Mouse (Mus musculus) spleen, postnatal 4 days (tissue): ENCODE data around the gene Gm20479.
A peak's percentile ranks its signal among the peaks of the same experiment; 100 is the strongest.

ENCODE experiments used
- DNase-seq, 2 experiments: peaks; one replicate each; pipeline ENCODE4 v3.0.0; 2022; ENCODE audit warnings: low spot score in 2 of 2

Gm20479 gene

DNA sequence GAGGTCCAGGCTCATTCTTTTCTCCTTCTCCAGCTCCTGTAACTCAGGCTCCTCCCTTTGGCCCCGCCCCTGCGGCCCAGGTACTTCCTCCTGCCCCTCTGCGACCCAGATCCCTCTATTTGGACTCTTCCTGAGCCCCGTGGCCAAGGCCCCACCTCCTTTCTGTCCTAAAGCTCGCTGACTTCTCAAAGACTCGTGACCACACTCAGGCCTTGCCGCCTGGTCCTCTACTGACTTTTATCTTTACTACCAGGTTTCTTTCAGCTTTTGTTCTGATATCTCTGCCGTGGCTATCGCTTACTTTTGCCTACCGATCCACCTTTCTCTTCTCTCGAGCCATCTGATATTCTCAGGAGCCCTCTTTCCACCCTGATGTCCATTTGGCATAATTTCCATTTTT is 10.8 kb upstream of the Gm20479 start:
- DNase-seq = no peak

- DNase-seq = no peak
Observed at GRCm38 (mm10) chr7:27366082-27366844, 9.0 kb upstream of the Gm20479 start.

DNA sequence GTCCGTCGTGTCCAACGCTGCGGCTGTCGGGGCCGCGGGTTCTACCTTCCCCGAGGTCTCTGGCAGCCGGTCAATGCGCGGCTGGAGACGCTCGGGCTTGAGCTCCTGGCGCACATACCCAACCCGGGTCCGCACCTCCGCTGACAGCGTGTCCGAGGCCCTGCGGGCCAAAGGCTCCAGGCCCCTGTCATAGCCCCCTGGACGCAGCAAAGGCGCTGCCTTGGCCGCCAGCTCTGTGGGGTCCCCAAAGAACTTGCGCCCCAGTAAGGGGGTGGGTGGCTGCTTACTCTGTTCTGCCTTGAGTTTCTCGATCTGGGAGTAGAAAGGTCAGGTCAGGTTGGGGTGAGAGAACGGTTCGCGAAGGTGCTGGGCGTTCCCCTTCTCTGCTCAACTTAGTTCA is 7.2 kb upstream of the Gm20479 start:
- no peak for DNase-seq

GRCm38 (mm10) chr7:27361283-27361946 is 4.2 kb upstream of the Gm20479 start:
- DNase-seq = peak; percentile 97 to 98

- no peak for DNase-seq
Observed at GRCm38 (mm10) chr7:27360749-27361148, 3.5 kb upstream of the Gm20479 start.

DNA sequence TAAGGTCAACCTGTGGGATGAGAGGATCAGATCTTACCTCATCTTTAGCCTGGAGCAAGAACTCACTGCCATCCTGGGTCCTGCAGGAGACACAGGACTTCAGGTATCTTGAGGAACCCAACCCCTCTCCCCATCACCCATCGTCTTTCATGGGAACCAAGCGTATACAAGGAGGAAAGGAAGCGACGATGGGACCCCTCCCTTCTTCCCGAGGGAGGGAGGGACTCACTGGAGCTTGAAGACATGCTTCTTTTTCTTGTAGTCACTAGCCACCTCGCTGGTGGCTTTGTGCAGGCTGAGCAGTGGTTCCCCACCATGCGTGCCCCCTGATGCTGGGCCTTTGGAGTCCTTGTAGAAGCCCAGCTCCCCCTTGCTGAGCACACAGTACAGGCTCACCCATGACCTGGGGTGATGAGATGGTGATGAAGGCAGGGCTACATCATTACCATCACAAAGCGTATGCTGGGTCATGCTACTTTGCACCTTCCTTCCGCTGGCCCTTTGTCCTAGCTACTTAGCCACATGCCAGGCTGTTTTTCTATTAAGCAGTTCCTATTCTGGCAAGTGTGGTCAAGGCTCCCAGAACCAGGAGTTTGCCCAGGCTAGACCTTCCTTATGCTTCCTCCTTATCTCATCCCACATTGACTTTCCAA is 2.6 kb upstream of the Gm20479 start:
- DNase-seq = no peak

- no peak for DNase-seq
Observed at GRCm38 (mm10) chr7:27359162-27359561, 1.9 kb upstream of the Gm20479 start.

GRCm38 (mm10) chr7:27357595-27357978 is 368 bp upstream of the Gm20479 start:
- no peak for DNase-seq

DNA sequence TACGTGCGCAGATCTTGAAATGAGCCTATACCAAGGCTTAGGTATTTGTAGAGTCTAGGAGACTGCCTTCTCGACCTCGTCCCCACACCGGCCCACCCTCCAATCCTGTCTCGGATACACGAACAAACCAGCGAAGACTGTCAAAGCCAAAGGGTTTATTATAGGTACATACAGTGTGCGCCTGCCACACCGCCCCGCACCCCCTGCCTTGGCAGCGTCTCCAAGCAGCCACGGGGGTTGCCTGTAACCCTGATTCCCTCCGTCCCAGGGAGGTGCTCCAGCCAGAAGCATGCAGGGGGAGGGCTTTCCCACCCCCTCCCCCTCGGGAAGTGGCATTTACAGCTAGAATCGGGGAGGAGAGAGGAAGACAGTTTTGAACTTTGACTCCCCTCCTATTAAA is 971 bp downstream of the Gm20479 start:
- no peak for DNase-seq

- peak; percentile 85 to 91 for DNase-seq
Observed at GRCm38 (mm10) chr7:27355745-27356240, 1.4 kb downstream of the Gm20479 start, which contains the start of gene Shkbp1. Shkbp1 (minus strand) TSS chr7:27356019.

DNA sequence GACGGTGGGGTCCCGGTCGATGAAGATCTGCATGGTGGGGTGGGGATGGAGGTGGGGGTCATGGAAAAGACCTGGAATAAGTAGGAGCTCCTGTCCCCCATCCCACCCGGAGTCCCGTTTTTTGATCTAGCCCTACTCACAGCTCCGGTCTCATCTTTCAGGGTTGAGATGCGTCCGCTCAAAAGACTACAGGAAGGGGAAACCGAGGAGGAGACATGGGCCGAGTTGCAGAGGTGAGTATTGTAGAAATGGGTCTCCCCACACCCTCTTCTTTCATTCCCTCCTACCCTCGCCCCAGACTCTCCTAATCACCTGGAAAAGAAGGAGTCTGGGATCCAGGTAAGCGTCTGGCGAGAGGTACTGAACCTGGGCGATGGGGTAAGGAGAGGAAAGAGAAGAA is 2.0 kb downstream of the Gm20479 start:
- no peak for DNase-seq

DNA sequence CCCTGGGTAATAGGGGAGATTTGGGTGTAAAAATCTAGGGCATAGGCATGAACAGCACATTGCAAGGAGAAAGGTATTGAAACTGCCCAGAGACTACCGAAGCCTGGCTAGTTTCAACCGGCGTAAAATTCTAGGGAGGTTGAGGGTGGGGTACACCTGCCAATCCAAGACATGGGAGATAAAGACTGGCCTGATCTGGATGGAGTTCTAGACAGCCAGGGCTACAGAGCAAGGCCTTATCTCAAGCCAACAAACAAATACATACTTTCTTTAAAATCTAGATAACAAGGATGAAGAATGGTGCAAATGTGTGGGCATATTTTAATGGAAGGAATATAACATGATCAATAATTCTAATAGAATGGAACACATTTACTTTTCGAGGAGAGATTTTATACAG is 2.4 kb downstream of the Gm20479 start:
- DNase-seq = no peak

- DNase-seq = no peak
Observed at GRCm38 (mm10) chr7:27354144-27354543, 3.1 kb downstream of the Gm20479 start.

GRCm38 (mm10) chr7:27345444-27345843 is 11.8 kb downstream of the Gm20479 start:
- DNase-seq = no peak

DNA sequence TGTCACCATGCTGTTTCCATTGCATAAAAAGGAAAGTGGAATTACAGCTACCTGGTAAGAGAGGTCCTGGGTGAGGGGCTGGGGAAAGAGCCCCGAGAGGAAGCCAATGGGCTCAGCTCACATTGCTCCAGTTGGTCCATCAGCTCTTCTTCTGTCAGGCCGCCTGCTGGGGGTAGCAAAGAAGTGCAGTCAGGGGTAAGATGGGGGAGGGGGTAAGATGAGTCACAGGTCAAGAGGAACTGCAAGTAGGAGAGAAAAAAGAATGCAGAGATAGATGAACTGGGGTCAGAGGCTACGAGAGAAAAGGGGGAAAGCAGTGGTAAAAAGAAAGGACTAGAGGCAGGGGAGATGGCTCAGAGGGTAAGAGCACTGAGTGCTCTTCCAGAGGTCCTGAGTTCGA is 14.6 kb downstream of the Gm20479 start:
- DNase-seq = no peak

DNA sequence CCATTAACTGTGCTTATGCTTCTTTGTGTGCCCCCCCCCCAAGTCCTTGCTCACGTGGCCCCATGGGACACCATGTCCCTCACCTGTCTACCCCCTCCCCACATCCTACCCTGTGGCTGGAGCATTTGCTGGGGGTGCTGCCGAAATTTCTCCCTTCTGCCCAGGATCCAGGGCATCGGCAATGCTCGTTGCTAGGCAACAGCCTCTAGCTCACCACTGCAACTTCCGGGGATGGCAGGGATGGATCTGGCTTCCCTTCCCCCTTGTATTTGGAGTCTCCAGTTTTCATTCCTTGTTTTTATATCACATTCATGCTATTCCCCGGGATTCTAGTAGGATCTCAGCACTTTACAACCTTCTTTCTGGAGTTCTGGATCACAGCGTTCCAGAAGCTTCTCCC is 17.7 kb downstream of the Gm20479 start:
- no peak for DNase-seq

DNA sequence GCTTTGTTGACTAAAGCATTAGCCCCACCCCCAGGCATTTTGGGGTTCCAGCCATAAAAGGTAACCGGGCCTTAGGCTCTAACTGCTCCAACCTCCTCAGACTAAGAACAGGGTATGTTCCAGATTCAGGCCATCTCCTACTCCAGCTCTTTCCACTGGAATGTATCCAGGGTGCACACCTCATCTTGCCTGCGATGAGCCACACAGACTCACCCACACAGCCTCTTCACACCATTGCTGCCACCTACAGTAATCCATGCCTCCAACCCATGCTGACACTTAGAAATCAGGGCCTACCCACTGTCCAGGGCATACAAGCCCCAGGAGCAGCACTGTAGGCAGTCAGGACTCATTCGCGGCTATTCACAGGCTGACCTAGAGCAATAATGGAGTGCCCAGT is 18.1 kb downstream of the Gm20479 start:
- DNase-seq = no peak

DNA sequence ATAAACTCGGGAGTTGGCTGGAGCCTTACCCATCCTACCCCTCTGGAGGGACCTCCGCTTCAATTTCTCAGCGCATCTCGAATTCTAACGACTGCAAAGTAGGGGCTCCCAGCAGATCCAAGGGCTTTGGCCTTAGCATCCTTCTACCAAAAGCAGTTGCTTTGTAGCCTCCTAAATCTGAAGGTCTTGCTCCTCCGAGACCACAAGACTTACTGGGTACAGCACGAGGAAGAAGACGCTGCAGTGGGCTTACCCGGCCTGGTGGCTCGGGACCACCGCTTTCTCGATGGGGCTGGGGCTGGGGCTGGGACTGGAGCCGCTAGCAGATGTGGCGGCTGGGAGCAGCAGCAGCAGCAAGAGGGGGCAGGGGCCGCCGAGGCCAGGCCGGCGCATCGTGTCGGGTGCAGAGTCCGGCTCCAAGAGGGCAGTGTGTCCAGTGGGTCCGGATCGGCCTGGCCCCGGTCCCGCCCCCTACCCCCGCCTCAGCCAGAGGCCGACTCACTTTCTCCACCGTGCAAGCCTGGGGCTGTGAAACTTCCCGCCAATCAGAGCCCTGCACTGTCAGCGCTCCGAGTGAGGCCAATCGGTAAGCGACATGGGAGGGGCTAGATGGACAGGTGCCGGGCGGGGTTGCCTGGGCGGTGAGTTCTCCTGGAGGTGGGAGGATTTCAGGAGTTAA is 19.9 kb downstream of the Gm20479 start, which contains the start of gene Ltbp4:
Gene Ltbp4 (minus strand): TSS at position 518 of the 679 bp plus-strand sequence.
- DNase-seq = no peak

DNA sequence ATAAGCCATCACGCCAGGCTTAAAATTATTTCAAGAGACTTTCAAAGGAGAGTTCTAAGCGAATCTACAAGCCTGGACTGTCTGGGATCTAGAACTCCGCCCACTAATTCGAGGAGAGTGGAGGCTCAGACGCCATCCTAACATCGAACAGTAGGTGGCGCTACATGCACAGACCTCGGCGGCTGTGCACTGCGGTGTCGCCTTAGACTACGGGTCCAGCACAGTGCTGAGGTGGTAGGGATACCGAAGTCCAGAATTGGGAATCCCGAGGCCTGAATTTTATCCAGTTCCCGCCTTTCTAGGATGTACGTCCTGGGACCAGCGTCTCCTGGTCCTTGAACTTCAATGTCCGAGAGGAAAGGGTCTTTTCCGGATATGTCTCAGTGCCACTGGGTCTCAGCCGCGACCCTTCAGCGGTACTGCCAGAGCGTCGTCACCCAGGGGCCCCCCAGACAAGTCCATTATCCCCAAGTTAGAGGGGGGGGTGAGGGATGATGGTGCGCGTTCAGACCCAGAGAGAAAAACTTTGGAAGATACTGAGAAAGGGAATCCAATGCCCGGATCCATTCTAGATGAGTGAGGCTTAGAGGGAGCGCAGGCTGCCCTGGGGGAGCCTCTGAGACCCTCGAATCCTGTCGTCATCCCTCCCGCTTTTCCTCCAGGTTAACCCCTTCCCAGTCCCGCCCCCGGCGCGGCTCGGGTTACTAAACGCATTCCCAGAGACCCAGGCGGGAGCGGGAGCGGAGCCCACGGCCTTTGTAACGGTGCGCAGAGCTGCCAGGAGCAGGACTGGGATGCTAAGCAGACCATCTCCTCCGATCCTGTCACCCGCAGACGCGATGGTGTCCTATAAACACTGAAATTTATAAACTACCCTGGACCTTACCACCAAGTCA is 21.0 kb downstream of the Gm20479 start:
- peak; percentile 84 to 94 for DNase-seq

- DNase-seq = no peak
Observed at GRCm38 (mm10) chr7:27335011-27335720, 22.1 kb downstream of the Gm20479 start.
